Mouse (Mus musculus) erythroblast, embryonic 14.5 days (primary cell): ENCODE measurements at regions not wholly inside any gene's neighbourhood (a gene's known extent, or its start where the extent isn't known, plus 50 kb on each side); places are given as distances from the start of the nearest gene placed in this dataset.

Experiments
- GATA1 ChIP-seq: IDR thresholded peaks from 2 replicates; pipeline ENCODE4 v1.6.1; 2012; ENCODE audit warnings: low read length, inconsistent platforms, mixed read lengths
- TAL1 ChIP-seq: IDR thresholded peaks from 3 replicates; pipeline ENCODE4 v1.6.1; 2012; ENCODE audit warnings: low read length, inconsistent platforms, mixed read lengths

GRCm38 (mm10) chr17:50426146-50426545, 83.1 kb upstream of the Plcl2 start:
- TF ChIP-seq GATA1, result no peak
- TF ChIP-seq TAL1, result no peak
